Mouse (Mus musculus) lung, adult 2 months (tissue): ENCODE data around the gene Kcnd3.

Experiments
- CTCF ChIP-seq: fragments of 200-500 bp; IDR thresholded peaks from 2 replicates; pipeline ENCODE4 v1.5.1; 2011; ENCODE audit warnings: mild to moderate bottlenecking, low read length, control low read depth; ENCODE audit not compliant: insufficient read depth
- POLR2A ChIP-seq: fragments of 200-500 bp; IDR thresholded peaks from 2 replicates; pipeline ENCODE4 v1.6.1; 2011; ENCODE audit warnings: low read depth, mild to moderate bottlenecking, control low read depth, low read length, borderline replicate concordance; ENCODE audit errors: extremely low read depth

- TF ChIP-seq CTCF (no peak), POLR2A (no peak)
Observed at GRCm38 (mm10) chr3:105669776-105670175, 217.6 kb downstream of the Kcnd3 start.
